Mouse (Mus musculus): ENCODE results near the gene Ostm1. TPM values are rescaled to one million over a fixed set of nuclear protein-coding genes. Genes with fewer than 3 reads are reported as not detected.

Gene Ostm1
- total and polyA plus RNA-seq, 2 experiments, result 7.0 to 13.3 TPM

GRCm38 (mm10) chr10:42581694-42582565 lies 1.7 kb upstream of the Ostm1 start:
- Histone ChIP-seq H3K27ac (replicated peaks; ENCODE audit: insufficient read depth, low read depth, low read length) (no peak overlapping the region), H3K36me3 (ENCODE audit: control insufficient read depth, insufficient read depth, low read length) (no peaks in the 10 kb centered on the region), H3K79me2 (ENCODE audit: control insufficient read depth, insufficient read depth, low read length) (no peaks in the 10 kb centered on the region), H3K4me3 (ENCODE audit: insufficient read depth, low read depth, low read length) (no peak overlapping the region), H3K27me3 (ENCODE audit: control insufficient read depth, insufficient read depth, low read length) (peaks cover 59% of the 10 kb centered on the region), H3K9ac (ENCODE audit: low read depth, low read length) (no peak overlapping the region), H3K4me1 (ENCODE audit: control insufficient read depth, insufficient read depth, low read length) (no peaks in the 10 kb centered on the region)
- TF ChIP-seq CTCF (IDR thresholded peaks at IDR 0.05; ENCODE audit: low read depth, low read length) (no peak), POLR2A (IDR thresholded peaks at IDR 0.05; ENCODE audit: extremely low read depth, insufficient read depth, low read length) (no peak)
- whole genome bisulfite sequencing, result 7% methylated on average over 45 of the region's 45 CpGs
- DNase-seq (ENCODE audit: extremely low read depth, low read depth, low spot score), result no peak

- no peak for DNase-seq (ENCODE audit: extremely low read depth, low read depth, low spot score)
- no peak overlapping the region for H3K4me3 ChIP-seq (ENCODE audit: insufficient read depth, low read depth, low read length)
- no peaks in the 10 kb centered on the region for H3K4me1 ChIP-seq (ENCODE audit: control insufficient read depth, insufficient read depth, low read length)
- no peaks in the 10 kb centered on the region for H3K36me3 ChIP-seq (ENCODE audit: control insufficient read depth, insufficient read depth, low read length)
- no peak overlapping the region for H3K27ac ChIP-seq (replicated peaks; ENCODE audit: insufficient read depth, low read depth, low read length)
- 3% methylated on average over 44 of the region's 44 CpGs for WGBS
- no peak for TF ChIP-seq POLR2A (IDR thresholded peaks at IDR 0.05; ENCODE audit: extremely low read depth, insufficient read depth, low read length)
- TF ChIP-seq CTCF (IDR thresholded peaks at IDR 0.05; ENCODE audit: low read depth, low read length), result no peak
- peaks cover 60% of the 10 kb centered on the region for H3K27me3 ChIP-seq (ENCODE audit: control insufficient read depth, insufficient read depth, low read length)
- H3K79me2 ChIP-seq (ENCODE audit: control insufficient read depth, insufficient read depth, low read length), result no peaks in the 10 kb centered on the region
- H3K9ac ChIP-seq (ENCODE audit: low read depth, low read length), result no peak overlapping the region
Measured at GRCm38 (mm10) chr10:42582566-42583110, 984 bp upstream of the Ostm1 start.

- WGBS, result 5% methylated on average over 32 of the region's 32 CpGs
- no peaks in the 10 kb centered on the region for H3K79me2 ChIP-seq (ENCODE audit: control insufficient read depth, insufficient read depth, low read length)
- no peak overlapping the region for H3K4me3 ChIP-seq (ENCODE audit: insufficient read depth, low read depth, low read length)
- TF ChIP-seq POLR2A (IDR thresholded peaks at IDR 0.05; ENCODE audit: extremely low read depth, insufficient read depth, low read length), result no peak
- no peak for TF ChIP-seq CTCF (IDR thresholded peaks at IDR 0.05; ENCODE audit: low read depth, low read length)
- peaks cover 54% of the 10 kb centered on the region for H3K27me3 ChIP-seq (ENCODE audit: control insufficient read depth, insufficient read depth, low read length)
- H3K9ac ChIP-seq (ENCODE audit: low read depth, low read length), result no peak overlapping the region
- H3K4me1 ChIP-seq (ENCODE audit: control insufficient read depth, insufficient read depth, low read length), result no peaks in the 10 kb centered on the region
- no peaks in the 10 kb centered on the region for H3K36me3 ChIP-seq (ENCODE audit: control insufficient read depth, insufficient read depth, low read length)
- no peak overlapping the region for H3K27ac ChIP-seq (replicated peaks; ENCODE audit: insufficient read depth, low read depth, low read length)
- no peak for DNase-seq (ENCODE audit: extremely low read depth, low read depth, low spot score)
Measured at GRCm38 (mm10) chr10:42583902-42584435, 347 bp downstream of the Ostm1 start.

GRCm38 (mm10) chr10:42584436-42584983 lies 888 bp downstream of the Ostm1 start:
- 5% methylated on average over 37 of the region's 37 CpGs for WGBS
- Histone ChIP-seq H3K4me3 (ENCODE audit: insufficient read depth, low read depth, low read length) (no peak overlapping the region), H3K4me1 (ENCODE audit: control insufficient read depth, insufficient read depth, low read length) (no peaks in the 10 kb centered on the region), H3K79me2 (ENCODE audit: control insufficient read depth, insufficient read depth, low read length) (no peaks in the 10 kb centered on the region), H3K27ac (replicated peaks; ENCODE audit: insufficient read depth, low read depth, low read length) (no peak overlapping the region), H3K36me3 (ENCODE audit: control insufficient read depth, insufficient read depth, low read length) (no peaks in the 10 kb centered on the region), H3K9ac (ENCODE audit: low read depth, low read length) (no peak overlapping the region), H3K27me3 (ENCODE audit: control insufficient read depth, insufficient read depth, low read length) (peaks cover 51% of the 10 kb centered on the region)
- no peak for DNase-seq (ENCODE audit: extremely low read depth, low read depth, low spot score)
- TF ChIP-seq CTCF (IDR thresholded peaks at IDR 0.05; ENCODE audit: low read depth, low read length) (no peak), POLR2A (IDR thresholded peaks at IDR 0.05; ENCODE audit: extremely low read depth, insufficient read depth, low read length) (no peak)

- Histone ChIP-seq H3K27ac (replicated peaks; ENCODE audit: insufficient read depth, low read depth, low read length) (no peak overlapping the region), H3K4me3 (ENCODE audit: insufficient read depth, low read depth, low read length) (no peak overlapping the region), H3K4me1 (ENCODE audit: control insufficient read depth, insufficient read depth, low read length) (no peaks in the 10 kb centered on the region), H3K27me3 (ENCODE audit: control insufficient read depth, insufficient read depth, low read length) (peaks cover 47% of the 10 kb centered on the region), H3K79me2 (ENCODE audit: control insufficient read depth, insufficient read depth, low read length) (no peaks in the 10 kb centered on the region), H3K9ac (ENCODE audit: low read depth, low read length) (no peak overlapping the region), H3K36me3 (ENCODE audit: control insufficient read depth, insufficient read depth, low read length) (no peaks in the 10 kb centered on the region)
- TF ChIP-seq CTCF (IDR thresholded peaks at IDR 0.05; ENCODE audit: low read depth, low read length) (no peak), POLR2A (IDR thresholded peaks at IDR 0.05; ENCODE audit: extremely low read depth, insufficient read depth, low read length) (no peak)
- 4% methylated on average over 8 of the region's 8 CpGs for WGBS
- DNase-seq (ENCODE audit: extremely low read depth, low read depth, low spot score), result no peak
Measured at GRCm38 (mm10) chr10:42585156-42585555, 1.5 kb downstream of the Ostm1 start.

All from liver, adult 2 months (tissue).